Mouse (Mus musculus): ENCODE results near the gene Ift27. TPM values are rescaled to one million over a fixed set of nuclear protein-coding genes. Genes with fewer than 3 reads are reported as not detected.

The Ift27 gene
- polyA plus RNA-seq, 1 experiment = 27.5 TPM

GRCm38 (mm10) chr15:78164466-78164865 lies 9.4 kb downstream of the Ift27 start:
- no peak for DNase-seq (ENCODE audit: low read depth in 1 of 2, low spot score in 2 of 2)
- no peaks in the 10 kb centered on the region; the same call in 1 of the 2 replicates for H3K36me3 ChIP-seq (ENCODE audit: control insufficient read depth, insufficient read depth, low read length)
- H3K27ac ChIP-seq (ENCODE audit: insufficient read depth, low read length) = no peak overlapping the region
- TF ChIP-seq POLR2A (IDR thresholded peaks at IDR 0.05; ENCODE audit: low read depth, low read length) = no peak
- TF ChIP-seq CTCF (IDR thresholded peaks at IDR 0.05; ENCODE audit: extremely low read depth, insufficient read depth, insufficient read length, insufficient replicate concordance) = no peak
- H3K4me3 ChIP-seq (ENCODE audit: extremely low read depth, insufficient read depth, insufficient read length) = no peak overlapping the region
- no peaks in the 10 kb centered on the region for H3K27me3 ChIP-seq (ENCODE audit: control insufficient read depth, insufficient read depth, low read length)
- H3K4me1 ChIP-seq (ENCODE audit: control insufficient read depth, insufficient read depth, insufficient read length) = peaks cover 15% of the 10 kb centered on the region
- 89% methylated on average over 11 of the region's 11 CpGs for WGBS

- H3K36me3 ChIP-seq (ENCODE audit: control insufficient read depth, insufficient read depth, low read length) = no peaks in the 10 kb centered on the region; the same call in 1 of the 2 replicates
- peak in 1 of 2 experiments; percentile 50 for DNase-seq (ENCODE audit: low read depth in 1 of 2, low spot score in 2 of 2)
- no peaks in the 10 kb centered on the region for H3K27me3 ChIP-seq (ENCODE audit: control insufficient read depth, insufficient read depth, low read length)
- no peak overlapping the region for H3K4me3 ChIP-seq (ENCODE audit: extremely low read depth, insufficient read depth, insufficient read length)
- peak overlapping the region; percentile 47 for H3K27ac ChIP-seq (ENCODE audit: insufficient read depth, low read length)
- 44% methylated on average over 9 of the region's 9 CpGs for WGBS
- TF ChIP-seq POLR2A (IDR thresholded peaks at IDR 0.05; ENCODE audit: low read depth, low read length) (no peak), CTCF (IDR thresholded peaks at IDR 0.05; ENCODE audit: extremely low read depth, insufficient read depth, insufficient read length, insufficient replicate concordance) (no peak)
- H3K4me1 ChIP-seq (ENCODE audit: control insufficient read depth, insufficient read depth, insufficient read length) = peaks cover 15% of the 10 kb centered on the region
Observed at GRCm38 (mm10) chr15:78161946-78162345, 12.0 kb downstream of the Ift27 start.

GRCm38 (mm10) chr15:78158335-78158734 lies 15.6 kb downstream of the Ift27 start:
- Histone ChIP-seq H3K27me3 (ENCODE audit: control insufficient read depth, insufficient read depth, low read length) (no peaks in the 10 kb centered on the region), H3K36me3 (ENCODE audit: control insufficient read depth, insufficient read depth, low read length) (no peaks in the 10 kb centered on the region; the same call in 1 of the 2 replicates), H3K4me1 (ENCODE audit: control insufficient read depth, insufficient read depth, insufficient read length) (no peaks in the 10 kb centered on the region; the same call in 1 of the 2 replicates), H3K4me3 (ENCODE audit: extremely low read depth, insufficient read depth, insufficient read length) (no peak overlapping the region), H3K27ac (ENCODE audit: insufficient read depth, low read length) (no peak overlapping the region)
- DNase-seq (ENCODE audit: low read depth in 1 of 2, low spot score in 2 of 2) = no peak
- 91% methylated on average over 5 of the region's 5 CpGs for WGBS
- TF ChIP-seq POLR2A (IDR thresholded peaks at IDR 0.05; ENCODE audit: low read depth, low read length) (no peak), CTCF (IDR thresholded peaks at IDR 0.05; ENCODE audit: extremely low read depth, insufficient read depth, insufficient read length, insufficient replicate concordance) (no peak)

GRCm38 (mm10) chr15:78157824-78158223 lies 16.1 kb downstream of the Ift27 start:
- H3K27ac ChIP-seq (ENCODE audit: insufficient read depth, low read length) = no peak overlapping the region
- DNase-seq (ENCODE audit: low read depth in 1 of 2, low spot score in 2 of 2) = no peak
- H3K4me3 ChIP-seq (ENCODE audit: extremely low read depth, insufficient read depth, insufficient read length) = no peak overlapping the region
- TF ChIP-seq POLR2A (IDR thresholded peaks at IDR 0.05; ENCODE audit: low read depth, low read length) = no peak
- H3K36me3 ChIP-seq (ENCODE audit: control insufficient read depth, insufficient read depth, low read length) = no peaks in the 10 kb centered on the region
- WGBS = 52% methylated on average over 4 of the region's 4 CpGs
- no peaks in the 10 kb centered on the region for H3K27me3 ChIP-seq (ENCODE audit: control insufficient read depth, insufficient read depth, low read length)
- H3K4me1 ChIP-seq (ENCODE audit: control insufficient read depth, insufficient read depth, insufficient read length) = no peaks in the 10 kb centered on the region; the same call in 1 of the 2 replicates

- Histone ChIP-seq H3K36me3 (ENCODE audit: control insufficient read depth, insufficient read depth, low read length) (no peaks in the 10 kb centered on the region), H3K27ac (ENCODE audit: insufficient read depth, low read length) (no peak overlapping the region), H3K27me3 (ENCODE audit: control insufficient read depth, insufficient read depth, low read length) (no peaks in the 10 kb centered on the region), H3K4me3 (ENCODE audit: extremely low read depth, insufficient read depth, insufficient read length) (no peak overlapping the region), H3K4me1 (ENCODE audit: control insufficient read depth, insufficient read depth, insufficient read length) (no peaks in the 10 kb centered on the region; the same call in 1 of the 2 replicates)
- DNase-seq (ENCODE audit: low read depth in 1 of 2, low spot score in 2 of 2) = no peak
- TF ChIP-seq CTCF (IDR thresholded peaks at IDR 0.05; ENCODE audit: extremely low read depth, insufficient read depth, insufficient read length, insufficient replicate concordance) = no peak
- no peak for TF ChIP-seq POLR2A (IDR thresholded peaks at IDR 0.05; ENCODE audit: low read depth, low read length)
- 87% methylated on average over 8 of the region's 8 CpGs for WGBS
Observed at GRCm38 (mm10) chr15:78157330-78157729, 16.6 kb downstream of the Ift27 start.

GRCm38 (mm10) chr15:78155421-78155820 lies 18.5 kb downstream of the Ift27 start:
- no peaks in the 10 kb centered on the region for H3K4me1 ChIP-seq (ENCODE audit: control insufficient read depth, insufficient read depth, insufficient read length)
- DNase-seq (ENCODE audit: low read depth in 1 of 2, low spot score in 2 of 2) = no peak
- H3K4me3 ChIP-seq (ENCODE audit: extremely low read depth, insufficient read depth, insufficient read length) = no peak overlapping the region
- H3K27me3 ChIP-seq (ENCODE audit: control insufficient read depth, insufficient read depth, low read length) = no peaks in the 10 kb centered on the region
- H3K27ac ChIP-seq (ENCODE audit: insufficient read depth, low read length) = no peak overlapping the region
- no peaks in the 10 kb centered on the region for H3K36me3 ChIP-seq (ENCODE audit: control insufficient read depth, insufficient read depth, low read length)
- WGBS = 63% methylated on average over 6 of the region's 6 CpGs
- TF ChIP-seq CTCF (IDR thresholded peaks at IDR 0.05; ENCODE audit: extremely low read depth, insufficient read depth, insufficient read length, insufficient replicate concordance) (no peak), POLR2A (IDR thresholded peaks at IDR 0.05; ENCODE audit: low read depth, low read length) (no peak)

- Histone ChIP-seq H3K36me3 (ENCODE audit: control insufficient read depth, insufficient read depth, low read length) (no peaks in the 10 kb centered on the region), H3K27me3 (ENCODE audit: control insufficient read depth, insufficient read depth, low read length) (no peaks in the 10 kb centered on the region), H3K27ac (ENCODE audit: insufficient read depth, low read length) (no peak overlapping the region), H3K4me3 (ENCODE audit: extremely low read depth, insufficient read depth, insufficient read length) (no peak overlapping the region), H3K4me1 (ENCODE audit: control insufficient read depth, insufficient read depth, insufficient read length) (no peaks in the 10 kb centered on the region)
- TF ChIP-seq CTCF (IDR thresholded peaks at IDR 0.05; ENCODE audit: extremely low read depth, insufficient read depth, insufficient read length, insufficient replicate concordance) (no peak), POLR2A (IDR thresholded peaks at IDR 0.05; ENCODE audit: low read depth, low read length) (no peak)
- 60% methylated on average over 11 of the region's 11 CpGs for WGBS
- DNase-seq (ENCODE audit: low read depth in 1 of 2, low spot score in 2 of 2) = no peak
Observed at GRCm38 (mm10) chr15:78153045-78153775, 20.7 kb downstream of the Ift27 start.
